ENCODE assay signal across 11 mouse cellular contexts in genomic region chr3:41581436-41581835, GRCm38 (mm10). TPM values are rescaled to one million over a fixed set of nuclear protein-coding genes. Genes with fewer than 3 reads are reported as not detected.
DNase-seq lines count a peak whose midpoint lies in the region; ATAC-seq lines count a peak whose summit lies in the region.
"Had no signal": no experiment of that assay in that cellular context is flagged by ENCODE, and none has a peak within 500 bp of the region (broad histone marks: within the 10 kb centered on the region; RNA-seq: fewer than 3 reads in every experiment).

No protein-coding gene starts in this region.

- no peaks in the 10 kb centered on the region for H3K36me3 ChIP-seq in intestine, embryonic 14.5 days (ENCODE audit: control insufficient read depth, insufficient read depth, low read length)
- no peaks in the 10 kb centered on the region for H3K36me3 ChIP-seq in limb, embryonic 13.5 days
- H3K36me3 ChIP-seq in neural tube, embryonic 13.5 days: no peaks in the 10 kb centered on the region
- H3K36me3 ChIP-seq: heart, embryonic 13.5 days; limb, embryonic 15.5 days had no signal

- H3K4me3 ChIP-seq in intestine, embryonic 14.5 days (ENCODE audit: low read depth, low read length): no peak overlapping the region
- no peak overlapping the region for H3K4me3 ChIP-seq in limb, embryonic 13.5 days
- no peak overlapping the region for H3K4me3 ChIP-seq in neural tube, embryonic 13.5 days
- H3K4me3 ChIP-seq: erythroblast, embryonic 14.5 days; heart, embryonic 13.5 days; limb, embryonic 15.5 days had no signal

- no peak overlapping the region for H3K9ac ChIP-seq in intestine, embryonic 14.5 days (ENCODE audit: low read length)
- peak overlapping the region; percentile 43; the same call in 1 of the 2 replicates for H3K9ac ChIP-seq in limb, embryonic 13.5 days
- peak overlapping the region; percentile 55; the same call in 1 of the 2 replicates for H3K9ac ChIP-seq in neural tube, embryonic 13.5 days
- H3K9ac ChIP-seq: limb, embryonic 15.5 days had no signal

- DNase-seq in frontal cortex, adult 2 months (ENCODE audit: extremely low spot score in 1 of 2, low spot score in 1 of 2): no peak
- peak; percentile 70 for DNase-seq in intestine, embryonic 14.5 days (ENCODE audit: low spot score)
- DNase-seq in right cerebral cortex, postnatal 10 days (ENCODE audit: low spot score in 2 of 2): no peak
- no peak for DNase-seq in embryo, embryonic 10 days (ENCODE audit: low spot score)
- no peak for DNase-seq in frontal cortex, postnatal 14 days (ENCODE audit: low spot score in 2 of 2)

- H3K4me1 ChIP-seq in intestine, embryonic 14.5 days (replicated peaks; ENCODE audit: control insufficient read depth, insufficient read depth, low read length): peaks cover 23% of the 10 kb centered on the region
- peaks cover 37% of the 10 kb centered on the region for H3K4me1 ChIP-seq in limb, embryonic 13.5 days
- H3K4me1 ChIP-seq in neural tube, embryonic 13.5 days (replicated peaks): peaks cover 47% of the 10 kb centered on the region

- ATAC-seq in frontal cortex, adult (ENCODE audit: low TSS enrichment): peak; percentile 28
- ATAC-seq in intestine, embryonic 14.5 days (replicated peaks; ENCODE audit: low FRiP score, low TSS enrichment, low read depth): peak; percentile 83
- no peak for ATAC-seq in limb, embryonic 13.5 days (ENCODE audit: low FRiP score, low read depth)
- no peak for ATAC-seq in neural tube, embryonic 13.5 days (ENCODE audit: low read depth)

- peak overlapping the region; percentile 21; the same call in 1 of the 2 replicates for H3K4me2 ChIP-seq in intestine, embryonic 14.5 days (ENCODE audit: low read length)
- no peak overlapping the region for H3K4me2 ChIP-seq in limb, embryonic 13.5 days (replicated peaks)
- 0 out of 2 replicates have a peak overlapping the region, but pooled peaks have one; percentile 6 for H3K4me2 ChIP-seq in neural tube, embryonic 13.5 days
- H3K4me2 ChIP-seq: heart, embryonic 13.5 days; limb, embryonic 15.5 days had no signal

- no peaks in the 10 kb centered on the region for H3K27me3 ChIP-seq in intestine, embryonic 14.5 days (replicated peaks; ENCODE audit: control insufficient read depth, insufficient read depth, low read length)
- no peaks in the 10 kb centered on the region for H3K27me3 ChIP-seq in limb, embryonic 13.5 days
- H3K27me3 ChIP-seq in neural tube, embryonic 13.5 days: no peaks in the 10 kb centered on the region
- H3K27me3 ChIP-seq: heart, embryonic 13.5 days; limb, embryonic 15.5 days had no signal

- 50% methylated on average over 8 of the region's 8 CpGs for WGBS in intestine, embryonic 14.5 days
- WGBS in limb, embryonic 13.5 days: 28% methylated on average over 8 of the region's 8 CpGs
- 26% methylated on average over 8 of the region's 8 CpGs for WGBS in neural tube, embryonic 13.5 days

- no peaks in the 10 kb centered on the region for H3K9me3 ChIP-seq in intestine, embryonic 14.5 days (ENCODE audit: control insufficient read depth, low read length)
- no peaks in the 10 kb centered on the region for H3K9me3 ChIP-seq in limb, embryonic 13.5 days
- H3K9me3 ChIP-seq in neural tube, embryonic 13.5 days: no peaks in the 10 kb centered on the region
- H3K9me3 ChIP-seq: heart, embryonic 13.5 days; limb, embryonic 15.5 days had no signal

- H3K27ac ChIP-seq in intestine, embryonic 14.5 days (ENCODE audit: low read depth): peak overlapping the region; percentile 45; the same call in 1 of the 2 replicates
- H3K27ac ChIP-seq in limb, embryonic 13.5 days: no peak overlapping the region
- H3K27ac ChIP-seq in neural tube, embryonic 13.5 days (replicated peaks): peak overlapping the region; percentile 57
- H3K27ac ChIP-seq: heart, embryonic 13.5 days; limb, embryonic 15.5 days had no signal

RNA-seq across cellular contexts. Expression of gene Jade1, which starts 25.9 kb away (rescaled TPM):
- 31.3 and 31.4 TPM in 2 replicates for polyA plus RNA-seq in frontal cortex, adult 2 months (2012; rRNA removed)
- polyA plus RNA-seq in intestine, embryonic 14.5 days (2014; fragmentation: Nextera tagmentation; extraction: Ambion mirVana): 20.0 and 21.0 TPM in 2 replicates
- polyA plus RNA-seq in limb, embryonic 13.5 days (2015; fragmentation: Nextera tagmentation; extraction: Ambion mirVana): 11.4 and 11.9 TPM in 2 replicates
- 10.4 and 13.4 TPM in 2 replicates for polyA plus RNA-seq in neural tube, embryonic 13.5 days (2015; fragmentation: Nextera tagmentation; extraction: Ambion mirVana)

Comparison
In these comparisons a context has a peak if more than half of its experiments do, and no peak if none do; other contexts are left out.
1. ATAC-seq: peak in frontal cortex, adult (single experiment) and intestine, embryonic 14.5 days (single experiment); none in limb, embryonic 13.5 days (single experiment) and neural tube, embryonic 13.5 days (single experiment).